Mouse (Mus musculus) thymus, postnatal 10 days (tissue): Measurements from ENCODE around the gene Zfp984.
"Not testable (repeated sequence)": the region's sequence is repeated elsewhere in the genome, so short reads cannot be mapped to it uniquely, and the experiment has no call there.

ENCODE experiments used
- DNase-seq, 2 experiments: peaks; one replicate each; pipeline ENCODE4 v3.0.0; 2021; ENCODE audit warnings: low spot score in 2 of 2

Gene Zfp984

GRCm38 (mm10) chr4:147809292-147809965 lies at the start of gene Zfp984:
TSS of gene Zfp984 (minus strand) at chr4:147809788.
- peak; percentile 29 to 50 for DNase-seq

GRCm38 (mm10) chr4:147850776-147851175 lies 41.2 kb upstream of the Zfp984 start:
- DNase-seq: no peak

GRCm38 (mm10) chr4:147848584-147848991 lies 39.0 kb upstream of the Zfp984 start:
- no peak for DNase-seq

- peak; percentile 39 to 64 for DNase-seq
Measured at GRCm38 (mm10) chr4:147847614-147848583, 38.3 kb upstream of the Zfp984 start, which contains the start of gene Zfp933. TSS of gene Zfp933 (minus strand) at chr4:147848366.

GRCm38 (mm10) chr4:147842871-147843270 lies 33.3 kb upstream of the Zfp984 start:
- DNase-seq: no peak

GRCm38 (mm10) chr4:147839282-147839681 lies 29.7 kb upstream of the Zfp984 start:
- peak in 1 of 2 experiments; percentile 36 for DNase-seq

- no peak for DNase-seq
Measured at GRCm38 (mm10) chr4:147824389-147824788, 14.8 kb upstream of the Zfp984 start.

GRCm38 (mm10) chr4:147821414-147821813 lies 11.8 kb upstream of the Zfp984 start:
- DNase-seq: not testable (repeated sequence)

- DNase-seq: not testable (repeated sequence)
Measured at GRCm38 (mm10) chr4:147819659-147820058, 10.1 kb upstream of the Zfp984 start.

- no peak for DNase-seq
Measured at GRCm38 (mm10) chr4:147814592-147815167, 5.1 kb upstream of the Zfp984 start.

GRCm38 (mm10) chr4:147813249-147813765 lies 3.7 kb upstream of the Zfp984 start:
- DNase-seq: no peak

GRCm38 (mm10) chr4:147809966-147810304 lies 347 bp upstream of the Zfp984 start:
- DNase-seq: not testable (repeated sequence)

- not testable (repeated sequence) for DNase-seq
Measured at GRCm38 (mm10) chr4:147808483-147808882, 1.1 kb downstream of the Zfp984 start.

- not testable (repeated sequence) for DNase-seq
Measured at GRCm38 (mm10) chr4:147795308-147795707, 14.3 kb downstream of the Zfp984 start.

GRCm38 (mm10) chr4:147794026-147794665 lies 15.4 kb downstream of the Zfp984 start:
- not testable (repeated sequence) for DNase-seq

- not testable (repeated sequence) for DNase-seq
Measured at GRCm38 (mm10) chr4:147793390-147793916, 16.1 kb downstream of the Zfp984 start.

- not testable (repeated sequence) for DNase-seq
Measured at GRCm38 (mm10) chr4:147791729-147792128, 17.9 kb downstream of the Zfp984 start.

- not testable (repeated sequence) for DNase-seq
Measured at GRCm38 (mm10) chr4:147746255-147746654, 63.3 kb downstream of the Zfp984 start.

GRCm38 (mm10) chr4:147738636-147739369 lies 70.8 kb downstream of the Zfp984 start:
- DNase-seq: peak in 1 of 2 experiments; percentile 8
